Mouse (Mus musculus): ENCODE measurements around the gene Pgc.

DNA sequence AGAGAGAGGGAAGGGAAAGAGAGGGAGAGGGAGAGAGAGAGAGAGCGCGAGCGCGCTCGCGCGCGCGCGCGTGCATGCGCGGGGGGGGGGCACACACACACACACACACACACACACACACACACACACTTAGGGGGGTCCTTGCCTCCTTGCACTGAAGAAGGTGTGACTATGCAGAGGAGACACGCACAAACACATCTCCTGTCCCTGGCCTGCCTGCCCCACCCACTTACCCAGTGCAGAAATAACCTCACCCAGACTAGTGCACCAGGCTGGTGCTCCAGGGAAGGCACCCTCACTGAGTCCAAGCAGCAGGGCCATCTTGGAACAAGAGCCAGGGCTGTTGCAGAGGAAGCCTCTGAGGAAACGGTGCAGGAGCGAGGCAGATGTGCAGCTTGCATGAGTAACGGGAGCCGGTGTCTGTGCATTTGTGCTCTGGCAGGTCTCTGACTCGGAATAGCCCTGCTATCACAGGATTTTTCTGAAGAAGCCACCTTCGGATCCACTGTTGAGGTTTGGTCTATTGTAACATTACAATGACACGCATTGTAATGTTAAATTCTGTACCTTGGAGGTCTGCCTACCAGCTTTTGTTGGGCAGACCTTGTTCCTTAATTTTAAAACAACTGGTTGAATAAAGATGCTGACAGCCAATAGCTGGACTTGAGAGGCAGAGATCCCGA lies 13.6 kb upstream of the Pgc start:
- no peak for TF ChIP-seq CTCF (IDR thresholded peaks at IDR 0.05; ENCODE audit: control insufficient read depth, insufficient read depth, insufficient replicate concordance, low read depth, low read length)
- TF ChIP-seq POLR2A (IDR thresholded peaks at IDR 0.05; ENCODE audit: control insufficient read depth, low read depth, low read length), result no peak
